Mouse (Mus musculus): ENCODE results near the gene Emd. TPM values are rescaled to one million over a fixed set of nuclear protein-coding genes. Genes with fewer than 3 reads are reported as not detected.

The Emd gene
- polyA plus RNA-seq, 1 experiment from 2014 or later = 24.9 TPM

GRCm38 (mm10) chrX:74282395-74283091 is 28.1 kb downstream of the Emd start:
- Histone ChIP-seq H3K4me1 (replicated peaks; ENCODE audit: control insufficient read depth, insufficient read depth, low read length) (peaks cover 4% of the 10 kb centered on the region; the same call in 1 of the 2 replicates), H3K27me3 (ENCODE audit: control insufficient read depth, insufficient read depth, low read depth, low read length) (no peaks in the 10 kb centered on the region), H3K9ac (ENCODE audit: low read length) (peak overlapping the region; percentile 77), H3K4me2 (ENCODE audit: low read depth, low read length) (peak overlapping the region; percentile 78), H3K4me3 (ENCODE audit: low read length) (peak overlapping the region; percentile 64), H3K9me3 (ENCODE audit: control insufficient read depth, low read length) (no peaks in the 10 kb centered on the region), H3K36me3 (ENCODE audit: control insufficient read depth, insufficient read depth, low read length) (no peaks in the 10 kb centered on the region), H3K27ac (ENCODE audit: low read length) (peak overlapping the region; percentile 93)
- 18% methylated on average over 39 of the region's 39 CpGs for WGBS
- peak; percentile 75 for ATAC-seq (ENCODE audit: low read depth)

DNA sequence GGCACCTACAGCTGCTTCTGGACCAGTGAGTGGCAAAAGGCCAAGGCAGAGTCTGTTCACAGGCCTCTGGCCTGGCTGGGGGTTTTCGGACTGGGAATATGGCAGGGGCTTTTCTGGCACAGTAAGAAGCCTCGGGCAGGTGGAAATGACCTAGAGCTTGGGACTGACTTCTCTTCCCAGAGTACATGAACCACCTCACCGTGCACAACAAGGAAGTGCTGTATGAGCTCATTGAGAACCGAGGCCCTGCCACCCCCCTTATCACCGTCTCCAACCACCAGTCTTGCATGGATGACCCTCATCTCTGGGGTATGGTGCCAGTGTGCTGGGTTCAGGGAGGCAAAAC is 28.6 kb downstream of the Emd start:
- Histone ChIP-seq H3K4me3 (ENCODE audit: low read length) (peak overlapping the region; percentile 64), H3K36me3 (ENCODE audit: control insufficient read depth, insufficient read depth, low read length) (no peaks in the 10 kb centered on the region), H3K4me1 (replicated peaks; ENCODE audit: control insufficient read depth, insufficient read depth, low read length) (peaks cover 4% of the 10 kb centered on the region; the same call in 1 of the 2 replicates), H3K9ac (ENCODE audit: low read length) (peak overlapping the region; percentile 77), H3K27ac (ENCODE audit: low read length) (peak overlapping the region; percentile 93), H3K4me2 (ENCODE audit: low read depth, low read length) (peak overlapping the region; percentile 78), H3K9me3 (ENCODE audit: control insufficient read depth, low read length) (no peaks in the 10 kb centered on the region), H3K27me3 (ENCODE audit: control insufficient read depth, insufficient read depth, low read depth, low read length) (no peaks in the 10 kb centered on the region)
- WGBS = 27% methylated on average over 5 of the region's 5 CpGs
- no peak; the same call in none of the 2 replicates for ATAC-seq (ENCODE audit: low read depth)

GRCm38 (mm10) chrX:74293431-74293830 is 38.9 kb downstream of the Emd start:
- H3K4me1 ChIP-seq (replicated peaks; ENCODE audit: control insufficient read depth, insufficient read depth, low read length) = peaks cover 2% of the 10 kb centered on the region; the same call in 1 of the 2 replicates
- no peaks in the 10 kb centered on the region for H3K36me3 ChIP-seq (ENCODE audit: control insufficient read depth, insufficient read depth, low read length)
- no peak overlapping the region for H3K27ac ChIP-seq (ENCODE audit: low read length)
- H3K9ac ChIP-seq (ENCODE audit: low read length) = no peak overlapping the region
- H3K4me2 ChIP-seq (ENCODE audit: low read depth, low read length) = no peak overlapping the region
- H3K4me3 ChIP-seq (ENCODE audit: low read length) = no peak overlapping the region
- no peaks in the 10 kb centered on the region for H3K27me3 ChIP-seq (ENCODE audit: control insufficient read depth, insufficient read depth, low read depth, low read length)
- WGBS = 70% methylated on average over 4 of the region's 4 CpGs
- no peak for ATAC-seq (ENCODE audit: low read depth)
- H3K9me3 ChIP-seq (ENCODE audit: control insufficient read depth, low read length) = no peaks in the 10 kb centered on the region

DNA sequence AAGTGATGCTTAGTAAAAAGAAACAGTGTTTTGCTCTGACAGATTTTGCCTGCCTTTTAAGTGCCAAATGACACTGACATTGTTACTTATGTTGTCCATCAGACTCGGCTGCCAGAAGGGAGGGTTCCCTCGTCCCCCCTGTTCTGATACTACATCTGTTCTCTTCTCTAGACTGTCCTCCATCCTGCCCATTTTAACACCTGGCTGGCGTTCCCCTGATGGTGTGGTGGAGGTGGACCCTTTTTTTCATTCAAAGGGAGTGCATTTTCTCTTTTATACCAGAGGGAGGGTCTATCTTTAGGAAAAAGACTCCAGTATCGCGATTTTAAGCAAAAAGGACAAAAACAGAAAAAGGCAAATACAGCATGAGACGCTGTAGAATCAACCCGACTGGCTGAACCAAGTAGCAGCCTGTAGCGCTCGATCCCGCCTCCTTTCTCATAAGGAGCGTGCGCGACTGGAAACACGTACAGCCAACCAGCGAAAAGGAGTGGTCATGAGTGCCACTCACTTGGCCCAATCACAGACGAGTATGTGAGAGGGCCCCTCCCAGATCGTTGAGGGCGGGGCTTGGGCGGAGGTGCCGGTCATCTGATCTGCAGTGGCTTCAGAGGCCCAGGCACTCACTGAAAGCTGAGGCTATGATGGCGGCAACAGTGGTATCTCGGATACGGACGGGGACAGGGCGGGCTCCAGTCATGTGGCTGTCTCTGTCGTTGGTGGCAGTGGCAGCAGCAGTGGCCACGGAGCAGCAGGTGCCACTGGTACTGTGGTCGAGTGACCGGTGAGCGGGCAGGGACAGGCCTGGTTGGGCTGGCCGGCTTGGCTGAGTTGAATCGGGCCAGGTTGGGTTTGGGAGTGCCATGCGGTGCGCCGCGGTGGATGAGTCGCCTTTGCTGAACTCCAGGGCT is 42.3 kb downstream of the Emd start, which contains the start of gene Atp6ap1:
Atp6ap1 (plus strand) TSS at position 560 of the 911 bp plus-strand sequence.
- Histone ChIP-seq H3K4me1 (replicated peaks; ENCODE audit: control insufficient read depth, insufficient read depth, low read length) (peaks cover 2% of the 10 kb centered on the region; the same call in 1 of the 2 replicates), H3K4me2 (ENCODE audit: low read depth, low read length) (peak within 1 kb of the TSS; percentile 67), H3K9ac (ENCODE audit: low read length) (peak within 1 kb of the TSS; percentile 79), H3K27ac (ENCODE audit: low read length) (peak within 1 kb of the TSS; percentile 52; the same call in 1 of the 2 replicates), H3K36me3 (ENCODE audit: control insufficient read depth, insufficient read depth, low read length) (0 out of 2 replicates have a peak, but pooled peaks cover 2% of the 10 kb centered on the region), H3K4me3 (ENCODE audit: low read length) (peak within 1 kb of the TSS; percentile 76), H3K27me3 (ENCODE audit: control insufficient read depth, insufficient read depth, low read depth, low read length) (no peaks in the 10 kb centered on the region), H3K9me3 (ENCODE audit: control insufficient read depth, low read length) (no peaks in the 10 kb centered on the region)
- ATAC-seq (ENCODE audit: low read depth) = peak; percentile 100
- WGBS = 11% methylated on average over 37 of the region's 37 CpGs

- H3K9ac ChIP-seq (ENCODE audit: low read length) = no peak overlapping the region
- ATAC-seq (ENCODE audit: low read depth) = no peak
- H3K36me3 ChIP-seq (ENCODE audit: control insufficient read depth, insufficient read depth, low read length) = peaks cover 4% of the 10 kb centered on the region; the same call in 1 of the 2 replicates
- H3K9me3 ChIP-seq (ENCODE audit: control insufficient read depth, low read length) = no peaks in the 10 kb centered on the region
- no peak overlapping the region for H3K4me3 ChIP-seq (ENCODE audit: low read length)
- H3K27ac ChIP-seq (ENCODE audit: low read length) = no peak overlapping the region
- no peak overlapping the region for H3K4me2 ChIP-seq (ENCODE audit: low read depth, low read length)
- peaks cover 2% of the 10 kb centered on the region; the same call in 1 of the 2 replicates for H3K4me1 ChIP-seq (replicated peaks; ENCODE audit: control insufficient read depth, insufficient read depth, low read length)
- no peaks in the 10 kb centered on the region for H3K27me3 ChIP-seq (ENCODE audit: control insufficient read depth, insufficient read depth, low read depth, low read length)
- 77% methylated on average over 1 of the region's 1 CpGs for WGBS
These were observed 43.9 kb downstream of the Emd start for GRCm38 (mm10) chrX:74298348-74298747.

DNA sequence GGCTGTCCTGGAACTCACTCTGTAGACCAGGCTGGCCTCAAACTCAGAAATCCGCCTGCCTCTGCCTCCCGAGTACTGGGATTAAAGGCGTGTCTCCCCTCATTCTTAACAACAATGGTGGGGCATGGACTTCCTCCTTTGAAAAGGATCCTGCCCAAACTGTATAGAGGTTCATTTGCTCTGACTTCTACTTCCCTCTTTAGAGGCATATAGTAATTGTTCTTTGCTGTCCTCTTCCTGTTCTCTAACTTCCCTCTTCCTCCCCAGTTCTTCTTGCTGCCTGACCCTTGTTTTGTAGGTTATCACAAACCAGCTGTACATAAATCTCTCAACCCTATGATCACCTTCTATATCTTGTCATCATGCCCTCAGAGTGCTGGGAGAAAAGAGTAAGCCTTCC is 45.2 kb downstream of the Emd start:
- peaks cover 2% of the 10 kb centered on the region; the same call in 1 of the 2 replicates for H3K4me1 ChIP-seq (replicated peaks; ENCODE audit: control insufficient read depth, insufficient read depth, low read length)
- H3K27me3 ChIP-seq (ENCODE audit: control insufficient read depth, insufficient read depth, low read depth, low read length) = no peaks in the 10 kb centered on the region
- no peak overlapping the region for H3K4me2 ChIP-seq (ENCODE audit: low read depth, low read length)
- H3K9me3 ChIP-seq (ENCODE audit: control insufficient read depth, low read length) = no peaks in the 10 kb centered on the region
- no peak for ATAC-seq (ENCODE audit: low read depth)
- H3K27ac ChIP-seq (ENCODE audit: low read length) = no peak overlapping the region
- WGBS = 82% methylated on average over 3 of the region's 3 CpGs
- H3K9ac ChIP-seq (ENCODE audit: low read length) = no peak overlapping the region
- H3K4me3 ChIP-seq (ENCODE audit: low read length) = no peak overlapping the region
- peaks cover 4% of the 10 kb centered on the region; the same call in 1 of the 2 replicates for H3K36me3 ChIP-seq (ENCODE audit: control insufficient read depth, insufficient read depth, low read length)

DNA sequence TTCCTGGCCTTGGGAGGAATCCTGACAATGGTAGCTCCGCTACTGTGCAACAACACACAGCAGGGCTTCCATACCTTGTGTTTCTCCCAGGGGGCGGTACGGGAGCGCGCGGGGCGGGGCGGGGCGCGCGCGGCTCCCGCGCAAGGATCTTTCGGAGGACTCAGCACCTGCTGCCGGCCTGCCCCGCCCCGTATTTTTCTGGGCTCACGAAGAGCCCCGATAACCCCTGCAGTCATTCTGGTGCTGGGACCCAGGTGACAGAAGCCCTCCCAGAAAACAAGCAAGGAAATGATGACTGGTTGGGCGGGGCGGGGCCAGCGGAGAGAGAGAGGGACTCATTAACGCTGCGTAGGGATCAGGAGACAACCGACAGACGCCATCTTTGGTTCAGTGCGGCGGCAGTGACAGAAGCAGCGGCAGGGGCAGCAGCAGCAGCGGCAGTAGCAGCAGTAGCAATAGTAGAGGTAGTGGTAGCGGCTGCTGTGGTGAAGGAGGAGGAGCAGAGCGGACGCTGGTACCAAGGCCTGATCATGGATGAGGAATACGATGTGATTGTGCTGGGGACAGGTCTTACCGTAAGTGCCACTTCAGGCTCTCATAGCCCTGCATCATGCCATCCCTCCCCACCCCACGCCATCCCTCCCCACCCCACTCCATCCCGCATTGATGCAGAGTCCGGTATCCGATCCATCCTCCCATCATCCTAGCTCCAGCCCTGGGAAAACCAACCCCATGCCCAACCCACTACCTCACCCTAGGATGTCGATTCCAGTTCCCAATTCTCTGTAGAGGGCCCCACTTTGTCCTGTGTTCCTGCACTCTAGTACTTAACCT is 50.6 kb downstream of the Emd start, which contains the start of gene Gdi1:
Gdi1 (plus strand) TSS at position 132 of the 834 bp plus-strand sequence.
- no peaks in the 10 kb centered on the region for H3K27me3 ChIP-seq (ENCODE audit: control insufficient read depth, insufficient read depth, low read depth, low read length)
- H3K4me2 ChIP-seq (ENCODE audit: low read depth, low read length) = peak within 1 kb of the TSS; percentile 70
- peak within 1 kb of the TSS; percentile 57 for H3K4me3 ChIP-seq (ENCODE audit: low read length)
- no peaks in the 10 kb centered on the region for H3K9me3 ChIP-seq (ENCODE audit: control insufficient read depth, low read length)
- H3K4me1 ChIP-seq (replicated peaks; ENCODE audit: control insufficient read depth, insufficient read depth, low read length) = peaks cover 9% of the 10 kb centered on the region
- peak within 1 kb of the TSS; percentile 81 for H3K27ac ChIP-seq (ENCODE audit: low read length)
- ATAC-seq (ENCODE audit: low read depth) = peak; percentile 91
- peak within 1 kb of the TSS; percentile 76 for H3K9ac ChIP-seq (ENCODE audit: low read length)
- peaks cover 12% of the 10 kb centered on the region; the same call in 1 of the 2 replicates for H3K36me3 ChIP-seq (ENCODE audit: control insufficient read depth, insufficient read depth, low read length)
- WGBS = 12% methylated on average over 39 of the region's 41 CpGs

All from lung, embryonic 16.5 days (tissue).